Mouse (Mus musculus): ENCODE measurements at regions not wholly inside any gene's neighbourhood (a gene's known extent, or its start where the extent isn't known, plus 50 kb on each side); places are given as distances from the start of the nearest gene placed in this dataset.

DNA sequence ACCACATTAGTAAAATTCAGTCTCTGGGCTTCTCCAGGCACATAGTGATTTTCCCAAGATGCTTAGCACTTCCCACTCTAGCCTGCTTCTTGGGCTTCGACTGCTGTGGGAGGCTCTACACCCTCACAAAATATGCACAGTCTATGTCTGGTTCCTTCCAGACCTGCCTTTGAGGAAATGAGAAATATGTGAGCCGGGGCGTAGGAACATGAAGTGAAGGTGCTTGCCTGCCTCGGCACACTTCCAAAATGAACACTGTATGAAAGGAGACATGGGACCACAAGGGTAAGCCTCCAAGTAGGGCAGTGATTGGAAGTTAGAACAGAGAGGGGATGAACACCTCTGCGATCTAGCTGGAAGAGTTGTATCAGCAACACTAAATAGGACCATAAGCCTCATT, 54.5 kb downstream of the Gm10260 start:
- no peak for ATAC-seq

- ATAC-seq: no peak
Measured at GRCm38 (mm10) chr13:97704541-97704940, 55.9 kb downstream of the Gm10260 start.

- ATAC-seq: no peak
Measured at GRCm38 (mm10) chr13:97698967-97699366, 61.5 kb downstream of the Gm10260 start.

DNA sequence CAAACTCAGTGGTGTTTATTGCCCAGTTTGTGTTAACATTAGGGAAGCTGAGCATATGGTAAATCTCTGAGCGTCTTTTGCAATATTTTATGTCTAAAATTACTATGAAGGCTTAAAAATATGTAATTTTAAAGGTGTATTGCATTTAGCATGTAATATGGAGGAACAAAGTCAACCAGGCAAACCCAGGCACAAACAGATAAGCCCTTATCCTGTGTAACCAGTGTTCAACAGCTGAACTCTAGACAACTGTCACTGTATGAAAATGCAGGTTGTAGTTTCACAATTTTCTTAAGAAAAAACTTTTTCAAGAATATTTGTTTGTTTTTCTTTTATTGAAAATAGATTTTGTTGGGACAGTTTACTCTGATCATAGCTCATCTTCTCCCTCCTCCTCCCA, 62.1 kb downstream of the Gm10260 start:
- ATAC-seq: no peak

DNA sequence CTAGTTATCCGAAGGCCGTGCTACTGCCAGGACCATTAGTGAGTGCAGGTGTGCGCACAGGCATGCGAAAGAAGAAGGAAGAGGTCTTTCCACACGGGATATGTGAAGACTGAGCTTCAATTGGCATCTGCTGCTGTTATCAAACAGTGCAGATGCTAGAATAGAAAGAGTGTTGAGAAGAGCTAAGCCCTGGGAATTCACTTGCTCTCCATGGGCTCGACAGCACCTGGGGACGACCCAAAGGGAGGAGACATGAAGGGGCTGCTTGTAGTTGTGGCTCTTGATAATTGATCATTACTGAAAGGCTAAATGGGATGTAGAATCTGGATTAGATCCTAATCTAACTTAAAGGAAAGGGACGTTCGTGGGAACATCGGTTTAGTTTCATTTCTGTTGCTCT, 63.2 kb downstream of the Gm10260 start:
- ATAC-seq: no peak

GRCm38 (mm10) chr13:97695022-97695421, 65.4 kb downstream of the Gm10260 start:
- ATAC-seq: no peak

DNA sequence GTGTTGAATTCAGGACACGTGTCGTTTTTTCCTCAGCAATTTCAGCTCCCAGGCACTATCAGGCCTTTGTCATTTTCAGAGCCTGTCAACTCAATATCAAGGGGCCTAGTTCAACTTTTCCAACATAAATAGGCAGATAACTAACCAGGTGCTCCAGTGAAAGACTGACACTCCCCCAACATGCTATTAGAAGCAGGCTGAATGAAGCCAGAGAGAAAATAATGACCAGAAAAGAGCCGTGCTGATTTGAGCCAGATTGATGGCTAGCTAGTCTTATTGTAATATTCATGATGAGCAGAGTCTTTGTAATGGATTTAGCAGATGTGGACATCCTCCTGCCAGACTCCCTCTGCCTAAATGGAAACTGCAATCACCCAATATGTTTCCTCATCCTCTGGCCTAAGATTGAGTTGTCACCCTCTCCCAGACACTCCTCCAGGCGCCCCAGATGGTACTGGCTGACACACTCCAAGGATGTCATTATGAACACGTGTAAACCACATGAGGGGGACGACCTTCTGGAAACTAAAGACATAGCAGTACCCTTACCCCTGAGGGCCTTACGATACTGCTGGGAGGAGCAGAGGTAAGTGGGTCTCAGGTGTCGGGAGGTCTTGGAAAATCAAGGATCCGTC, 66.0 kb downstream of the Gm10260 start:
- no peak for ATAC-seq

DNA sequence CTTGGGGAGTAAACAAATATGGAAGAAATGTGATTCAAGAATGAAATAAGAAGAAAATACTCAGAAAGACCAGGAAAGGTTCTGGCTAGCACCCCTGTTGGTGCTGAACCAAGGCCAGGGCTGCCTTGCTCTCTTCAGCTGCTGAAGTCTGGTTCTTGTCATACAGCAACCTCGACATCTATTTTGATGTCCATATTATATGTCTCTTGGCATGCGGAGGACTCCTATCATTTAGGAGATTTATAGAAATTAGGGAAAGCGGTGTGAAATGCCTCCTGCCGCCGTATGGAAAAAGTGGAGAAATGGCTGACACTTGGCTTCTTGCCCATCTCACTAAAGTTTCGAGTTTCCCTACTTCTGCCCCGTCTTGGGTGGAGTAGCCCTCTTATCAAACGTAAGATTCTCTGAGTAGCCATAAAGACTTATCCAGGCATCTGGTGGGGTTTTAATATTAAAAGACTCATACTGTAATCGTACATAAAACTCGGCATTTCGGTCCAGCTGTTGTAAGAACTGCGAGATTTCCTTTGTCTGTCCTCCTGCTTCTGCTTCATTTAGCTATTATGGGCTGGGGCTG, 72.0 kb downstream of the Gm10260 start:
- ATAC-seq: no peak

DNA sequence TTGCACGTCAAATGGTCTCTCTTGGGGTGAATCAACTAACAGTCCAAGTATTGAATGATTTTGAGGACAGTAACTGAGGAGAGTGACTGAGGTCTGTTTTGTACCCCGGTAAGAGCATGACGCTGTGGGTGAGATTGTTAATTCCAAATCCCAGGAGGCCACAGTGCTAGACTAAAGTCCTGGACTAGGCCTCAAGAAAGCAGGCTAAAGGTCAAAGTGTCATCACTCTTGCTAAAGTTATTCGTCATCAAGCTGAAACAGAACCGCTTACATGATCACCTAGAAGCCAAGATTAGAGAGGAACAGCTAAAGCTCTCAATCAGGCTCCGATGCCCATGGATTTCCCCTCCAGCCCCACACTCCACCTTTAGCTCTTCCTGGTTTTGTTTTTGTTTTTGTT, 76.6 kb downstream of the Gm10260 start:
- no peak for ATAC-seq

- no peak for ATAC-seq
Measured at GRCm38 (mm10) chr13:97681228-97681987, 79.0 kb downstream of the Gm10260 start.

DNA sequence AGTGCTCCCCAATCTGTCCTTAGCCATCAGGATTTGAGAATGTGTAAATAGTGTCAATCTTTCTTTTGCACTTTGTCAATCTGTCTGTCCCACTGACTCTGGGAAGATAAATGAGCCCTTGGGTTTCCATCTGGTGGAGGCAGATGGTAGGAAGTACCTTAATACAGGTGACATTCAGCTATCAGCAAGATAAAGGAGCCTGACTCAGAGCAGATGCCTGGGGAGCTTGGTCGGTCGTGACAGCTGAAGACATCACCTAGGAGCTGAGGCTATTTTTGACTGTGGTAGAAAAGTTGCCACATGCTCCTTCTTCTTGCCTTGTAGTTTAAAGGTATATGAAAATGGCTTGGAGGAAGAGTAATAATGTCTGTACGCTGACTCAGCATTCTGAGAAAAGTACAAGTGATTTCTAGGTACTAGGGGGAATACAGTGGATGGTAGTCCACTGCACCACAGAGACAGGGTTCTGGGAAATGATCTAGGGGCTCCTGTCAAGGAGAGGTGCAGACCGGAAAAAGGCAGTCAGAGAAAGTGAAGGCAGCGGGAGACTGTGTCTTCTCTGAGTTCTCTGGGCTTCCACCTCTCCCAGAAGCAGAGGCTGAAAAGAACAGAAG, 80.0 kb downstream of the Gm10260 start:
- no peak for ATAC-seq

DNA sequence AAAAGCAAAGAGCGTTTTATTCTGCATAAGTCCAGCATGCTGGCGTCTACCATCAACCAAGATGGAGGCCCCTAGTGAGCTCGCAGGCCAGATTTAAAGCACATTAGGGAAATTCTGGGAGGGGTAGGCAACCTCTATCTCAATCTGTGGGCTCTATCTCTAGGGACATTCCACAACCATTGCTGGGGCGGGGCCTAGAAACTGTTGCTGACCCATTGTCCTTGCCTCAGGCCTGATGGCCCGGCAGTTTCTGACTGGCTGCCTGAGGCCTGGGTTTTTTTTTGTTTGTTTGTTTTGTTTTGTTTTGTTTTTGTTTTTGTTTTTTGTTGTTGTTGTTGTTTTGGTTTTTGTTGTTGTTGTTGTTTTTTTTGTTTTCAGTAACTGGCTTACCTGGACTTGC, 81.4 kb downstream of the Gm10260 start:
- ATAC-seq: no peak

DNA sequence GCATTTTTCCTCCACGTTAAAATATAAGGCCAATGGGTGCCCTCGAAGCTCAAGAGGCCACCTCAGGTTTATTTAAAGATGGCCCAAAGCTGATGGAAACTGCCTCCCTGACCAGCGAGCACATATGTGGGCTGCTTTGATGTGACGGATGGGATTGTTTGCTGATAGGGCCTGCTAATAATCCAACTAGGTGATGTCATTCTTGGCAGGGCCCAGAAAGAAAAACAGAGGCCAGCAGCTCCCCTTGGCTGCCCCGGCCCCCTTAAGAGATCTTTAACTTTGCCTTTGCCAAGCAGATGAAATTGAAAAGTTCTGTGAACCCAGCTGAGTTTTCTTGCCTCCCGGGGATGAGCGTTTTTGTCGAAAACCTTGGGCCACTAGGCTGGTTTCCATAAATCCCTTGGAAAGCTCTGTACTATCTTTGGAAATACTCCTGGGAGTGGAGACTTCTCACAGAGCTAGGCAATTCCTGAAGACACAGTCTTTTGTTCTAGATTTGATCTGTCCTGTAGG, 83.8 kb downstream of the Gm10260 start:
- ATAC-seq: no peak

GRCm38 (mm10) chr13:97673107-97673506, 87.3 kb downstream of the Gm10260 start:
- no peak for ATAC-seq

DNA sequence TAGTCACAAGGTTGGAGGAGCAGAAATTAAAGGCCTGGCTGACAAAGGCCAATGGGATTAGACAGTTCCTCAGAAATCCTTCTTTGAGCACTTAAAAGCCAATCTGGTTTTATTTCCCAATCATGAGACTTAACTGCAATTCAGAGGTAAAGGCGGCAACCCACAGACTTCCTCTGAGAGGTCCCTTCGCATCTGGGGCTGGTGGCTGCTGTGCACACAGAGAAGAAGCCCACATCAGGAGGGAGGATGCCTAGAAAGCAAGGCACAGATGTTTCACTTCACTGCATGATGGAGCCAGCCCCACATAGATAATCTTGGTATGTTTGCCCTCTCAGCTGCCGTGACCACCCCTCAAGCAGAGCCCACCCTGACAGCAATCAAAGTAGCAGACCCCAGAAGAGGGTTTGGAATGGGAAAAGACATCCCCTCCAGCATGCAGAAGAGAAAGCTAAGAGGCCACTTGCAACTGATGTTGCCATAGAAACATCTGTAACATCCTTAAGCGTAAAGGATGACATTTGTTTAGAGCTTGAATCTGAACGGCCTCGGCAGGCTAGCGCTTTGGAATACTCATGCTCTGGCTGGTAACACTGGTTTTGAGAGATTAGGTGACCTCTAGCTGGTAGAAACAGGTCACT, 88.3 kb downstream of the Gm10260 start:
- ATAC-seq: no peak

DNA sequence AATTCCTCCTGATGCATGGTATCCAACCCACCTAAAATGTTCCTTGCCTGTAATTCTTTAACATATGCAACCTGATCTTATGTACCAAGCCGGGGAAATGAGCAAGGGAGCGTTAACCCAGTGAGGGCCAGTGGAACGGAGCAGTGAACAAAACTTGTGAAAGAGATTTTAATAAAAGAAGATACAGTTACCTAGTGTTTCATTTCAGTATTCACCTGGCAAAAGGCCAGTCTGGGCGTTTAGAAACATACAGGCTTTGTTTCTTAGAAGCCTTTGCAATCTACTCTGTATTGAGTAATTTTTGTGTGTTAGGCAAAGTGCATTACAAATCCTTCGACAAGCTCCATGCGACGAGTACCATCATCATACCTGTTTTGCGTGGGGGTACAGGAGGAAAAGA, 91.1 kb downstream of the Gm10260 start:
- ATAC-seq: no peak

GRCm38 (mm10) chr13:97668910-97669309, 91.5 kb downstream of the Gm10260 start:
- no peak for ATAC-seq

DNA sequence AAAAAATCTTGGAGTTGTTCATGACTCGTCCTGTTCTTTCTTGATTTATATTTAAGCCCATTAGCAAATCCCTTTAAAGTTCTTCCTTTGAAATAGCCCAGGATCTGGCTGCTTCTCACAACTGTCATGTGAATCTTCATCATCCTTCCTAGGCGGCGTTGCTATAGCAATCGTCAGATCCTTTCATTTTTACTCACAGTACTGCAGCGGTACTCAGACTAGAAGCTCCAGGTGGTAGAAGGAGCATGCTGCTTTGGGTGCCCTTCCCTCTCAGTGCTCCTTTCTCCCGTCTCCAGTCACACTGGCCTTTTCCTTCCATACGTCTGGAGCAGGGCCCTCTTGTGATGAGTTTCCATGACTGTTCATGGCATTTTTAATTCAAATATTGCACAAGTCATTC, 93.1 kb downstream of the Gm10260 start:
- ATAC-seq: no peak

GRCm38 (mm10) chr13:97666761-97667160, 93.7 kb downstream of the Gm10260 start:
- no peak for ATAC-seq

GRCm38 (mm10) chr13:97665226-97665625, 95.2 kb downstream of the Gm10260 start:
- no peak for ATAC-seq

DNA sequence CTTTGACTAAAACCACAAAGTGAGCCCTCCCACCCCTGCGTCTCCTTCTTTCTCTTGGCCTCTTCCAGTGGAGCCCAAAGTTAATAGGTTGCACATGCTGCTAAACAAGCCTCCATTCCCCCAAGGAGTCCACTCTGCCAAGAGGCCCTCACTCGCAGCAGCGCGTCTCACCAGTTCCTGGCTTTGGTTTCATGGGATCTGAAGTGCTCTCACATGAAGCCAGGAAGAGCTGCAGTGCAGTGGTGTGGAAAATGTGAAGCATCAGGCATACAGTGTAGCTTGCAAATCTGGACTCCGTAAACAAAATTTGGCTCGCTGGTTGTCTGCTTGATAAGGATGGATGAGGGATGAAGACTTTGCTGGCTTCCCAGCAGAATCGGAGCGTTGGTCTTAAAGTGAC, 97.7 kb downstream of the Gm10260 start:
- ATAC-seq: no peak

- ATAC-seq: no peak
Measured at GRCm38 (mm10) chr13:97656618-97657017, 103.8 kb downstream of the Gm10260 start.

DNA sequence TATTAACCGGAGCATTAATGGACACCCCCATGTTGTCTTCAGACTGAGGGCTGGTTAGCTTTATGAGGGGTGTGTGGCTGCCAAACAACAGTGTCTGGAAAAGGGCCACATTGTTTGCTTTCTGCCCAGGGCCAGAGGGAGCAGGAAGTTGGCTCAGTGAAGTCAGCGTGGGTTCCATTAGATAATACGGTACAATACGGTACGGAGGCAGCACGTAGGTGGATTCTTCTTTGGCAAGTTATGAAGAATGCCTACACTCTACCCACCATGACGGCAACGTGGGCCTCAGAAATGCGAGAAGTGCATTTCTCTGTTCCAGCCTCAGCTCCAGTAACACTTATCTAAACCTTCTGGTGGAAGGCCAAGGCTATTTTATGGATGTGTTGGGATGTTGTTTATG, 108.2 kb downstream of the Gm10260 start:
- no peak for ATAC-seq

Data from CD4-positive, CD25-positive, alpha-beta regulatory T cell, adult 4 months (primary cell).